Mouse (Mus musculus): Measurements from ENCODE around the gene Il4ra. TPM values are rescaled to one million over a fixed set of nuclear protein-coding genes. Genes with fewer than 3 reads are reported as not detected.

The Il4ra gene
- total and polyA plus RNA-seq, 3 experiments, result 18.2 to 27.4 (median 26.4) TPM

GRCm38 (mm10) chr7:125596406-125596805, 44.5 kb downstream of the Il4ra start:
- in situ Hi-C loops (cut with MboI; ENCODE audit: low pct_ligation_motif_present, low pct_unique_long_range_greater_than_20kb, low sequenced_read_pairs) (no loop called here), dilution Hi-C loops (cut with MboI; ENCODE audit: extremely low pct_ligation_motif_present, extremely low pct_unique_long_range_greater_than_20kb, low sequenced_read_pairs) (no loop called here)
- Histone ChIP-seq H3K27ac (ENCODE audit: insufficient read depth, low read depth) (peak overlapping the region; percentile 50; the same call in 1 of the 2 replicates), H3K79me2 (replicated peaks; ENCODE audit: control insufficient read depth, extremely low read depth, insufficient read depth, poor library complexity, severe bottlenecking) (no peaks in the 10 kb centered on the region), H3K4me1 (ENCODE audit: control insufficient read depth in 1 of 2, insufficient read depth in 2 of 2) (peaks cover 47 to 90% of the 10 kb centered on the region in 2 experiments), H3K9me3 (replicated peaks; ENCODE audit: low read length) (no peaks in the 10 kb centered on the region), H3K36me3 (replicated peaks in 1 of 2; ENCODE audit: control insufficient read depth in 1 of 2, insufficient read depth in 1 of 2, low read length in 1 of 2) (no peaks in the 10 kb centered on the region), H3K27me3 (replicated peaks) (no peaks in the 10 kb centered on the region), H3K9ac (ENCODE audit: insufficient read depth, low read depth) (peak overlapping the region; percentile 66; the same call in 1 of the 2 replicates), H3K4me3 (replicated peaks in 1 of 3; ENCODE audit: low read depth in 2 of 3, low read length in 2 of 3, poor library complexity in 1 of 3) (no peak overlapping the region), H3K4me2 (ENCODE audit: insufficient read depth, low read depth, poor library complexity, severe bottlenecking) (peak overlapping the region; percentile 56; the same call in 1 of the 2 replicates)
- TF ChIP-seq ETS1 (conservative IDR thresholded peaks at IDR 0.05; ENCODE audit: low read depth, low read length), result peak; percentile 53; the same call in 1 of the 2 replicates
- TF ChIP-seq NRF1 (IDR thresholded peaks at IDR 0.05; ENCODE audit: low read depth, low read length), result no peak
- peak; percentile 50; the same call in 1 of the 2 replicates for TF ChIP-seq JUND (conservative IDR thresholded peaks at IDR 0.05; ENCODE audit: low read depth, low read length)
- 0 out of 2 replicates have a peak, but pooled peaks have one; percentile 6 for TF ChIP-seq HCFC1 (IDR thresholded peaks at IDR 0.05; ENCODE audit: low read depth, low read length)
- TF ChIP-seq POLR2AphosphoS2 (IDR thresholded peaks at IDR 0.05; ENCODE audit: low read depth, low read length), result no peak
- 0 out of 2 replicates have a peak, but pooled peaks have one; percentile 9 for TF ChIP-seq IRF4 (IDR thresholded peaks at IDR 0.05; ENCODE audit: low read depth, low read length)
- 0 out of 2 replicates have a peak, but pooled peaks have one; percentile 27 for TF ChIP-seq TCF12 (IDR thresholded peaks at IDR 0.05; ENCODE audit: low read depth, low read length)
- no peak for TF ChIP-seq PAX5 (IDR thresholded peaks at IDR 0.05; ENCODE audit: low read length)
- TF ChIP-seq MAFK (IDR thresholded peaks at IDR 0.05; ENCODE audit: insufficient replicate concordance, low read length), result peak; percentile 93
- no peak for TF ChIP-seq ZNF384 (IDR thresholded peaks at IDR 0.05; ENCODE audit: low read depth, low read length)
- TF ChIP-seq RCOR1 (conservative IDR thresholded peaks at IDR 0.05; ENCODE audit: low read depth, low read length), result no peak
- peak; percentile 53; the same call in 1 of the 2 replicates for TF ChIP-seq SIN3A (IDR thresholded peaks at IDR 0.05; ENCODE audit: low read length)
- DNase-seq (ENCODE audit: extremely low read depth), result no peak

- DNase-seq (ENCODE audit: extremely low read depth), result peak; percentile 58
- peak overlapping the region; percentile 96 for H3K27ac ChIP-seq (ENCODE audit: insufficient read depth, low read depth)
Observed at GRCm38 (mm10) chr7:125597083-125597482, 45.2 kb downstream of the Il4ra start.

More at GRCm38 (mm10) chr7:125597083-125597482, 45.2 kb downstream of the Il4ra start:
- TF ChIP-seq POLR2A (IDR thresholded peaks at IDR 0.05; ENCODE audit: low read depth, low read length) (peak; percentile 24; the same call in 1 of the 2 replicates), CTCF (conservative IDR thresholded peaks at IDR 0.05 in 1 of 2, IDR thresholded peaks at IDR 0.05 in 1 of 2; ENCODE audit: low read depth in 2 of 2, low read length in 2 of 2) (no peak), ZC3H11A (IDR thresholded peaks at IDR 0.05; ENCODE audit: low read depth, low read length) (no peak), CHD1 (IDR thresholded peaks at IDR 0.05; ENCODE audit: low read depth, low read length) (no peak), ZMIZ1 (IDR thresholded peaks at IDR 0.05; ENCODE audit: low read depth, low read length) (no peak), UBTF (IDR thresholded peaks at IDR 0.05; ENCODE audit: low read depth, low read length) (no peak), MAFK (IDR thresholded peaks at IDR 0.05; ENCODE audit: insufficient replicate concordance, low read length) (no peak), RCOR1 (conservative IDR thresholded peaks at IDR 0.05; ENCODE audit: low read depth, low read length) (no peak), MXI1 (IDR thresholded peaks at IDR 0.05; ENCODE audit: low read depth, low read length) (0 out of 2 replicates have a peak, but pooled peaks have one; percentile 11), ETS1 (conservative IDR thresholded peaks at IDR 0.05; ENCODE audit: low read depth, low read length) (no peak), HCFC1 (IDR thresholded peaks at IDR 0.05; ENCODE audit: low read depth, low read length) (0 out of 2 replicates have a peak, but pooled peaks have one; percentile 1), USF2 (conservative IDR thresholded peaks at IDR 0.05; ENCODE audit: low read depth, low read length) (no peak), NELFE (IDR thresholded peaks at IDR 0.05; ENCODE audit: low read depth, low read length) (no peak), RAD21 (IDR thresholded peaks at IDR 0.05; ENCODE audit: low read depth, low read length) (no peak), GABPA (IDR thresholded peaks at IDR 0.05; ENCODE audit: insufficient replicate concordance, low read depth, low read length) (no peak), SIN3A (IDR thresholded peaks at IDR 0.05; ENCODE audit: low read length) (no peak; the same call in 1 of the 2 replicates), PAX5 (IDR thresholded peaks at IDR 0.05; ENCODE audit: low read length) (no peak), BHLHE40 (IDR thresholded peaks at IDR 0.05; ENCODE audit: low read depth, low read length) (0 out of 2 replicates have a peak, but pooled peaks have one; percentile 4), MAX (IDR thresholded peaks at IDR 0.05; ENCODE audit: low read length) (0 out of 2 replicates have a peak, but pooled peaks have one; percentile 18), POLR2AphosphoS2 (IDR thresholded peaks at IDR 0.05; ENCODE audit: low read depth, low read length) (no peak), TBP (conservative IDR thresholded peaks at IDR 0.05; ENCODE audit: low read depth, low read length) (no peak), SMC3 (IDR thresholded peaks at IDR 0.05; ENCODE audit: low read depth, low read length) (no peak), TCF12 (IDR thresholded peaks at IDR 0.05; ENCODE audit: low read depth, low read length) (no peak; the same call in 1 of the 2 replicates)
- Histone ChIP-seq H3K4me2 (ENCODE audit: insufficient read depth, low read depth, poor library complexity, severe bottlenecking) (peak overlapping the region; percentile 76), H3K4me1 (ENCODE audit: control insufficient read depth in 1 of 2, insufficient read depth in 2 of 2) (peaks cover 50 to 95% of the 10 kb centered on the region in 2 experiments), H3K9ac (ENCODE audit: insufficient read depth, low read depth) (peak overlapping the region; percentile 66), H3K79me2 (replicated peaks; ENCODE audit: control insufficient read depth, extremely low read depth, insufficient read depth, poor library complexity, severe bottlenecking) (no peaks in the 10 kb centered on the region), H3K9me3 (replicated peaks; ENCODE audit: low read length) (no peaks in the 10 kb centered on the region), H3K36me3 (replicated peaks in 1 of 2; ENCODE audit: control insufficient read depth in 1 of 2, insufficient read depth in 1 of 2, low read length in 1 of 2) (no peaks in the 10 kb centered on the region), H3K4me3 (replicated peaks in 1 of 3; ENCODE audit: low read depth in 2 of 3, low read length in 2 of 3, poor library complexity in 1 of 3) (peak overlapping the region; percentile 1 to 21 (median 7)), H3K27me3 (replicated peaks) (no peaks in the 10 kb centered on the region)
- dilution Hi-C loops (cut with MboI; ENCODE audit: extremely low pct_ligation_motif_present, extremely low pct_unique_long_range_greater_than_20kb, low sequenced_read_pairs) (no loop called here), in situ Hi-C loops (cut with MboI; ENCODE audit: low pct_ligation_motif_present, low pct_unique_long_range_greater_than_20kb, low sequenced_read_pairs) (no loop called here)
